Mouse (Mus musculus) cortical plate, adult 2 months (tissue): ENCODE results near the gene Trim41.

Source experiments
- CTCF ChIP-seq: fragments of 200-500 bp; IDR thresholded peaks from 2 replicates; pipeline ENCODE4 v1.5.1; 2011; ENCODE audit warnings: mild to moderate bottlenecking, control low read depth, low read length; ENCODE audit not compliant: insufficient read depth; ENCODE audit errors: extremely low read depth
- POLR2A ChIP-seq: fragments of 200-500 bp; IDR thresholded peaks from 2 replicates; pipeline ENCODE4 v1.6.1; 2011; ENCODE audit warnings: mild to moderate bottlenecking, low read length, control low read depth; ENCODE audit not compliant: insufficient read depth; ENCODE audit errors: extremely low read depth

- TF ChIP-seq CTCF (no peak), POLR2A (no peak)
Observed at GRCm38 (mm10) chr11:48842378-48842792, 25.2 kb upstream of the Trim41 start.
